Mouse (Mus musculus) limb, embryonic 14.5 days (tissue): ENCODE measurements at regions not wholly inside any gene's neighbourhood (a gene's known extent, or its start where the extent isn't known, plus 50 kb on each side); places are given as distances from the start of the nearest gene placed in this dataset.

ENCODE experiments used
- ATAC-seq: fragments of 200-750 bp; cut with Nextera tagmentation; 2 replicates; pipeline ENCODE4 v1.8.0; 2017; ENCODE audit warnings: low read depth, moderate number of reproducible peaks, moderate TSS enrichment; ENCODE audit not compliant: low FRiP score
- DNase-seq: peaks from one replicate; pipeline ENCODE4 v3.0.0-alpha.2; 2015; ENCODE audit warnings: low spot score
- H3K27ac ChIP-seq: fragments of 300-500 bp; sonication (generic); replicated peaks from 2 replicates; pipeline ENCODE4 v1.5.1; 2014; ENCODE audit warnings: low read depth, mild to moderate bottlenecking, low read length, moderate library complexity, mixed read lengths
- H3K27me3 ChIP-seq: fragments of 300-500 bp; sonication (generic); 2 replicates; pipeline ENCODE4 v1.6.1; 2014; ENCODE audit warnings: low read length, mixed read lengths; ENCODE audit not compliant: control insufficient read depth, insufficient read depth
- H3K36me3 ChIP-seq: fragments of 300-500 bp; sonication (generic); 2 replicates; pipeline ENCODE4 v1.6.1; 2014; ENCODE audit warnings: mild to moderate bottlenecking, low read length, moderate library complexity, mixed read lengths; ENCODE audit not compliant: control insufficient read depth, insufficient read depth
- H3K4me1 ChIP-seq: fragments of 300-500 bp; sonication (generic); 2 replicates; pipeline ENCODE4 v1.6.1; 2014; ENCODE audit warnings: antibody characterized with exemption, low read length, mixed read lengths; ENCODE audit not compliant: control insufficient read depth, insufficient read depth
- H3K4me2 ChIP-seq: fragments of 300-500 bp; sonication (generic); replicated peaks from 2 replicates; pipeline ENCODE4 v1.6.1; 2014; ENCODE audit warnings: low read depth, mild to moderate bottlenecking, low read length, moderate library complexity; ENCODE audit not compliant: severe bottlenecking
- H3K4me3 ChIP-seq: fragments of 300-500 bp; sonication (generic); replicated peaks from 2 replicates; pipeline ENCODE4 v1.5.1; 2014; ENCODE audit warnings: low read length
- H3K9ac ChIP-seq: fragments of 300-500 bp; sonication (generic); 2 replicates; pipeline ENCODE4 v1.6.1; 2014; ENCODE audit warnings: mild to moderate bottlenecking, low read depth, low read length, moderate library complexity; ENCODE audit not compliant: severe bottlenecking
- H3K9me3 ChIP-seq: fragments of 300-500 bp; sonication (generic); 2 replicates; pipeline ENCODE4 v1.6.1; 2016; ENCODE audit warnings: low read length; ENCODE audit not compliant: control insufficient read depth
- POLR2A ChIP-seq: fragments of 200-500 bp; IDR thresholded peaks from 2 replicates; pipeline ENCODE4 v1.8.0; 2012; ENCODE audit warnings: inconsistent platforms, mild to moderate bottlenecking, moderate library complexity, borderline replicate concordance; ENCODE audit not compliant: insufficient read depth, insufficient read length; ENCODE audit errors: extremely low read depth
- WGBS: fragments of 180-500 bp; shearing (Covaris S2); extraction: QIAGEN DNeasy Blood & Tissue Kit; methylation state at CpG from one replicate; pipeline ENCODE4 v1.1.7; 2014; 5-methylcytosine and 5-hydroxymethylcytosine counted together

- Histone ChIP-seq H3K4me3 (no peak overlapping the region), H3K4me1 (peaks cover 13% of the 10 kb centered on the region), H3K9ac (no peak overlapping the region), H3K4me2 (no peak overlapping the region), H3K9me3 (no peaks in the 10 kb centered on the region), H3K27me3 (no peaks in the 10 kb centered on the region), H3K36me3 (no peaks in the 10 kb centered on the region), H3K27ac (no peak overlapping the region)
- DNase-seq: no peak
- TF ChIP-seq POLR2A: no peak
- ATAC-seq: no peak
- 55% methylated on average over 11 of the region's 12 CpGs for WGBS
Observed at GRCm38 (mm10) chr4:150721619-150722283, 69.8 kb upstream of the Slc45a1 start.

GRCm38 (mm10) chr4:150717866-150718265, 65.9 kb upstream of the Slc45a1 start:
- Histone ChIP-seq H3K36me3 (no peaks in the 10 kb centered on the region), H3K9me3 (no peaks in the 10 kb centered on the region), H3K4me3 (no peak overlapping the region), H3K4me2 (no peak overlapping the region), H3K27ac (no peak overlapping the region), H3K4me1 (peaks cover 8% of the 10 kb centered on the region; the same call in 1 of the 2 replicates), H3K27me3 (no peaks in the 10 kb centered on the region), H3K9ac (no peak overlapping the region)
- 74% methylated on average over 7 of the region's 7 CpGs for WGBS
- no peak for DNase-seq
- TF ChIP-seq POLR2A: no peak
- ATAC-seq: no peak

- no peak for ATAC-seq
- Histone ChIP-seq H3K4me1 (peaks cover 9% of the 10 kb centered on the region; the same call in 1 of the 2 replicates), H3K27ac (no peak overlapping the region), H3K4me2 (no peak overlapping the region), H3K9me3 (no peaks in the 10 kb centered on the region), H3K36me3 (no peaks in the 10 kb centered on the region), H3K9ac (no peak overlapping the region), H3K4me3 (no peak overlapping the region), H3K27me3 (no peaks in the 10 kb centered on the region)
- WGBS: 87% methylated on average over 2 of the region's 2 CpGs
- DNase-seq: no peak
- no peak for TF ChIP-seq POLR2A
Observed at GRCm38 (mm10) chr4:150715051-150715450, 63.1 kb upstream of the Slc45a1 start.

GRCm38 (mm10) chr4:150713291-150713690, 61.3 kb upstream of the Slc45a1 start:
- Histone ChIP-seq H3K9ac (no peak overlapping the region), H3K36me3 (no peaks in the 10 kb centered on the region), H3K4me2 (no peak overlapping the region), H3K27me3 (no peaks in the 10 kb centered on the region), H3K4me3 (no peak overlapping the region), H3K4me1 (peaks cover 9% of the 10 kb centered on the region; the same call in 1 of the 2 replicates), H3K27ac (peak overlapping the region; percentile 11; the same call in 1 of the 2 replicates), H3K9me3 (no peaks in the 10 kb centered on the region)
- no peak for TF ChIP-seq POLR2A
- no peak for ATAC-seq
- DNase-seq: no peak
- 17% methylated on average over 5 of the region's 5 CpGs for WGBS

- H3K27ac ChIP-seq: peak overlapping the region; percentile 58; the same call in 1 of the 2 replicates
- H3K4me1 ChIP-seq: peaks cover 9% of the 10 kb centered on the region; the same call in 1 of the 2 replicates
- H3K9me3 ChIP-seq: no peaks in the 10 kb centered on the region
- H3K4me2 ChIP-seq: no peak overlapping the region
- no peak for DNase-seq
- no peak for TF ChIP-seq POLR2A
- no peaks in the 10 kb centered on the region for H3K27me3 ChIP-seq
- H3K4me3 ChIP-seq: no peak overlapping the region
- WGBS: 34% methylated on average over 10 of the region's 10 CpGs
- H3K36me3 ChIP-seq: no peaks in the 10 kb centered on the region
- no peak for ATAC-seq
- H3K9ac ChIP-seq: no peak overlapping the region
Observed at GRCm38 (mm10) chr4:150712856-150713255, 60.9 kb upstream of the Slc45a1 start.
